Mouse (Mus musculus): ENCODE results near the gene Shisa3.

DNA sequence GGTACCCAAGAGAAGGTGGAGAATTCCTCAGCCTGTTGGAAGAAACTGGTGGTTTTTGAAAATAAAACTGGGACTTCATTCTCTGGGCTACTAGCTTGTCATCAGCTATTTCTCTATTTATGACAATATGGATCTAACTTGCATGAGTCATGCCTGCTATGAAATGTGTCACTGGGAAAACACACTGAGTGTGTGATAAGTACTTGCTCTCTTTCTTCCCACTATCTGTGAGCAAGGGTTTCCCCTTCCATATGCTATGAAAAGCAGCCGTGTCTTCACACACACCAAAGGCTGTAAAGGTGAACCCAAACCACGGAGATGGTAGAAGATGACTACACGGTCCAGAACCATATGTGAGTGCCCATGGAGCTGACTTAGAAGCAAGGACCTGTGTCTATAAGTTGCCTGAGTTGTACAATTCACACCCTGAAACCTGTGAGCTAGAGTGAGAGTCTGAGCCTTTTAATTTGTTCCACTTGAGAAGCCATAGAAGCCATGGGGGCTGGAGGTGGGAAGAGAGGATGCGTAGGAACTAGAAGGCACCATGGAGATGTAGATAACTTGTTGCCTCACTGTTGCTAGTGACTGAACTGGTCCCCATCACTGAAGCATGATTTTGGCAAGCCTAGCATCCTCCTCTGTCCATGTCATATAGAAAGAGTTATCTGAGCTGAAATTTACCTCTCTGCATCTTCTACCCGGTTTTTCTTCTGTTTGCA lies 36.0 kb downstream of the Shisa3 start:
- TF ChIP-seq POLR2A (IDR thresholded peaks at IDR 0.05; ENCODE audit: borderline replicate concordance, extremely low read depth, insufficient read depth, insufficient read length, poor library complexity, severe bottlenecking) (no peak), CTCF (IDR thresholded peaks at IDR 0.05; ENCODE audit: borderline replicate concordance, extremely low read depth, insufficient read depth, insufficient read length) (no peak)

Measured in brain, embryonic 14.5 days (tissue).